Mouse (Mus musculus) CH12.LX (cell line): ENCODE measurements around the gene Marveld3. TPM values are rescaled to one million over a fixed set of nuclear protein-coding genes. Genes with fewer than 3 reads are reported as not detected.

Source experiments
- DNase-seq: peaks from one replicate; pipeline ENCODE4 v3.0.0-alpha.2; 2013; ENCODE audit errors: extremely low read depth
- H3K27ac ChIP-seq: 2 replicates; pipeline ENCODE4 v1.5.1; 2012; ENCODE audit warnings: low read depth, mild to moderate bottlenecking, control low read depth, moderate library complexity; ENCODE audit not compliant: insufficient read depth
- H3K27me3 ChIP-seq: replicated peaks from 2 replicates; pipeline ENCODE3; 2012; ENCODE audit warnings: inconsistent platforms
- H3K36me3 ChIP-seq, 2 experiments: replicated peaks in 1 of 2; 2 replicates each; pipeline versions ENCODE3 to v1.6.1; 2012; ENCODE audit warnings: inconsistent platforms in 1 of 2, low read length in 1 of 2, mild to moderate bottlenecking in 1 of 2, mixed read lengths in 1 of 2, moderate library complexity in 1 of 2; ENCODE audit not compliant: control insufficient read depth in 1 of 2, insufficient read depth in 1 of 2
- H3K4me1 ChIP-seq, 2 experiments: 2 replicates each; pipeline ENCODE4 v1.6.1; 2012; ENCODE audit warnings: inconsistent platforms in 1 of 2, moderate library complexity in 1 of 2; ENCODE audit not compliant: insufficient read depth in 2 of 2, control insufficient read depth in 1 of 2
- H3K4me2 ChIP-seq: 2 replicates; pipeline ENCODE4 v1.6.1; 2012; ENCODE audit warnings: low read depth, mild to moderate bottlenecking, control low read depth; ENCODE audit not compliant: poor library complexity, insufficient read depth, severe bottlenecking
- H3K4me3 ChIP-seq, 3 experiments: fragments of 150-350 bp in 1 of 3; sonication (generic) in 1 of 3; replicated peaks in 1 of 3; 2 replicates each; pipeline versions ENCODE3 to v1.5.1; 2011 to 2012; ENCODE audit warnings: low read depth in 2 of 3, low read length in 2 of 3, mild to moderate bottlenecking in 2 of 3, moderate library complexity in 2 of 3, control low read depth in 1 of 3, improper control_type of control experiment in 1 of 3, inconsistent platforms in 1 of 3, mixed read lengths in 1 of 3; ENCODE audit not compliant: poor library complexity in 1 of 3
- H3K79me2 ChIP-seq: replicated peaks from 2 replicates; pipeline ENCODE4 v1.6.1; 2012; ENCODE audit warnings: mild to moderate bottlenecking, moderate library complexity; ENCODE audit not compliant: control insufficient read depth, poor library complexity, insufficient read depth, severe bottlenecking; ENCODE audit errors: extremely low read depth
- H3K9ac ChIP-seq: 2 replicates; pipeline ENCODE4 v1.6.1; 2012; ENCODE audit warnings: low read depth, mild to moderate bottlenecking, control low read depth, moderate library complexity; ENCODE audit not compliant: insufficient read depth
- H3K9me3 ChIP-seq: replicated peaks from 2 replicates; pipeline ENCODE3; 2012; ENCODE audit warnings: low read length, inconsistent platforms, mixed read lengths
- BHLHE40 ChIP-seq: IDR thresholded peaks from 2 replicates; pipeline ENCODE4 v1.6.1; 2011; ENCODE audit warnings: mild to moderate bottlenecking, low read depth, low read length, improper control_type of control experiment
- CHD2 ChIP-seq: IDR thresholded peaks from 2 replicates; pipeline ENCODE4 v1.6.1; 2011; ENCODE audit warnings: low read length, improper control_type of control experiment
- ELF1 ChIP-seq: IDR thresholded peaks from 2 replicates; pipeline ENCODE4 v1.6.1; 2014; ENCODE audit warnings: low read depth, mild to moderate bottlenecking, inconsistent platforms, low read length, improper control_type of control experiment
- ETS1 ChIP-seq: conservative IDR thresholded peaks from 2 replicates; pipeline ENCODE4 v1.6.1; 2012; ENCODE audit warnings: low read depth, mild to moderate bottlenecking, inconsistent platforms, low read length, improper control_type of control experiment, moderate library complexity
- GABPA ChIP-seq: IDR thresholded peaks from 2 replicates; pipeline ENCODE4 v1.6.1; 2012; ENCODE audit warnings: low read depth, low read length, improper control_type of control experiment, inconsistent platforms; ENCODE audit not compliant: insufficient replicate concordance
- IRF4 ChIP-seq: IDR thresholded peaks from 2 replicates; pipeline ENCODE4 v1.6.1; 2014; ENCODE audit warnings: low read depth, mild to moderate bottlenecking, inconsistent platforms, low read length, improper control_type of control experiment
- JUN ChIP-seq: IDR thresholded peaks from 2 replicates; pipeline ENCODE4 v1.6.1; 2011; ENCODE audit warnings: low read depth, mild to moderate bottlenecking, low read length, improper control_type of control experiment, moderate library complexity; ENCODE audit not compliant: insufficient read depth
- KAT2A ChIP-seq: IDR thresholded peaks from 2 replicates; pipeline ENCODE4 v1.6.1; 2012; ENCODE audit warnings: low read length, improper control_type of control experiment, inconsistent platforms; ENCODE audit not compliant: insufficient replicate concordance
- MEF2A ChIP-seq: IDR thresholded peaks from 2 replicates; pipeline ENCODE4 v1.6.1; 2014; ENCODE audit warnings: low read depth, mild to moderate bottlenecking, inconsistent platforms, low read length, improper control_type of control experiment, borderline replicate concordance
- MXI1 ChIP-seq: IDR thresholded peaks from 2 replicates; pipeline ENCODE4 v1.6.1; 2011; ENCODE audit warnings: mild to moderate bottlenecking, low read depth, low read length, improper control_type of control experiment
- MYC ChIP-seq: IDR thresholded peaks from 2 replicates; pipeline ENCODE4 v1.6.1; 2011; ENCODE audit warnings: low read depth, mild to moderate bottlenecking, improper control_type of control experiment, low read length
- NELFE ChIP-seq: IDR thresholded peaks from 2 replicates; pipeline ENCODE4 v1.6.1; 2011; ENCODE audit warnings: low read depth, low read length, improper control_type of control experiment
- POLR2AphosphoS2 ChIP-seq: IDR thresholded peaks from 2 replicates; pipeline ENCODE4 v1.6.1; 2011; ENCODE audit warnings: low read depth, low read length, improper control_type of control experiment
- RAD21 ChIP-seq: IDR thresholded peaks from 2 replicates; pipeline ENCODE4 v1.6.1; 2011; ENCODE audit warnings: low read depth, mild to moderate bottlenecking, low read length, improper control_type of control experiment, moderate library complexity
- SIN3A ChIP-seq: IDR thresholded peaks from 2 replicates; pipeline ENCODE4 v1.6.1; 2012; ENCODE audit warnings: low read length, improper control_type of control experiment, inconsistent platforms
- TBP ChIP-seq: conservative IDR thresholded peaks from 2 replicates; pipeline ENCODE4 v1.6.1; 2011; ENCODE audit warnings: low read depth, low read length, improper control_type of control experiment
- USF2 ChIP-seq: conservative IDR thresholded peaks from 2 replicates; pipeline ENCODE4 v1.6.1; 2011; ENCODE audit warnings: low read depth, low read length, improper control_type of control experiment
- ZC3H11A ChIP-seq: IDR thresholded peaks from 2 replicates; pipeline ENCODE4 v1.6.1; 2012; ENCODE audit warnings: low read depth, mild to moderate bottlenecking, inconsistent platforms, low read length, improper control_type of control experiment
- dilution Hi-C: fragments of 300-500 bp; cut with MboI; formaldehyde crosslinking; loops from 2 replicates; pipeline ENCODE4 v1.14.3; 2020; ENCODE audit warnings: low sequenced_read_pairs; ENCODE audit not compliant: extremely low pct_unique_long_range_greater_than_20kb, extremely low pct_ligation_motif_present
- in situ Hi-C: fragments of 300-500 bp; cut with MboI; formaldehyde crosslinking; loops from 3 replicates; pipeline ENCODE4 v1.14.3; 2019; ENCODE audit warnings: low sequenced_read_pairs, low pct_ligation_motif_present, low pct_unique_long_range_greater_than_20kb, mixed read lengths
- polyA plus RNA-seq: library from polyadenylated mRNA; unstranded; fragments of >175 nt; gene quantifications from 2 replicates; pipeline ENCODE4 v1.2.1, GENCODE M21; 2012; ENCODE audit warnings: low read depth; ENCODE audit not compliant: insufficient read length
- total RNA-seq, 2 experiments: library from RNA; depleted of rRNA; stranded (reverse); fragments of 300-350 nt in 1 of 2; fragments of >200 nt in 1 of 2; gene quantifications; 2 replicates each; pipeline ENCODE4 v1.2.3; 2012 to 2014

The Marveld3 gene
- total and polyA plus RNA-seq, 3 experiments, result not detected

GRCm38 (mm10) chr8:109952171-109952570 lies 9.8 kb downstream of the Marveld3 start:
- no peaks in the 10 kb centered on the region for H3K9me3 ChIP-seq
- no peak overlapping the region for H3K4me2 ChIP-seq
- DNase-seq, result no peak
- no peak for TF ChIP-seq TBP
- no peak for TF ChIP-seq SIN3A
- no peak for TF ChIP-seq CHD2
- no peak for TF ChIP-seq ETS1
- TF ChIP-seq KAT2A, result no peak
- no peak for TF ChIP-seq MXI1
- no peak for TF ChIP-seq MEF2A
- TF ChIP-seq GABPA, result no peak
- TF ChIP-seq ELF1, result no peak
- TF ChIP-seq RAD21, result no peak
- no peak for TF ChIP-seq BHLHE40
- no peak for TF ChIP-seq USF2
- no peak for TF ChIP-seq NELFE
- TF ChIP-seq JUN, result no peak
- no peak for TF ChIP-seq POLR2AphosphoS2
- TF ChIP-seq IRF4, result no peak
- no peak for TF ChIP-seq ZC3H11A
- no peak for TF ChIP-seq MYC
- dilution Hi-C loops (no loop called here), in situ Hi-C loops (no loop called here)
- H3K27ac ChIP-seq, result no peak overlapping the region
- H3K36me3 ChIP-seq, result no peaks in the 10 kb centered on the region
- no peak overlapping the region for H3K9ac ChIP-seq
- peaks cover 0 to 13% of the 10 kb centered on the region in 2 experiments; a peak in 2 of 4 replicates for H3K4me1 ChIP-seq
- H3K27me3 ChIP-seq, result no peaks in the 10 kb centered on the region
- no peak overlapping the region for H3K4me3 ChIP-seq
- no peaks in the 10 kb centered on the region for H3K79me2 ChIP-seq

- H3K9ac ChIP-seq, result no peak overlapping the region
- no peak overlapping the region for H3K4me2 ChIP-seq
- dilution Hi-C loops, result no loop called here
Measured at GRCm38 (mm10) chr8:109948285-109948564, 13.8 kb downstream of the Marveld3 start.

More at GRCm38 (mm10) chr8:109948285-109948564, 13.8 kb downstream of the Marveld3 start:
- Histone ChIP-seq H3K4me1 (no peaks in the 10 kb centered on the region), H3K27me3 (no peaks in the 10 kb centered on the region), H3K9me3 (no peaks in the 10 kb centered on the region), H3K27ac (no peak overlapping the region), H3K36me3 (peaks cover 0 to 13% of the 10 kb centered on the region in 2 experiments), H3K4me3 (no peak overlapping the region), H3K79me2 (no peaks in the 10 kb centered on the region)
- in situ Hi-C loops, result no loop called here
- no peak for TF ChIP-seq IRF4
- no peak for DNase-seq
